Mouse (Mus musculus): ENCODE data around the gene Fbxl17. TPM values are rescaled to one million over a fixed set of nuclear protein-coding genes. Genes with fewer than 3 reads are reported as not detected.

Gene Fbxl17
- polyA plus RNA-seq, 1 experiment: 7.3 TPM

- H3K36me3 ChIP-seq (ENCODE audit: control insufficient read depth, insufficient read depth, low read length): no peaks in the 10 kb centered on the region
- no peak overlapping the region for H3K27ac ChIP-seq (ENCODE audit: control insufficient read depth, insufficient read depth, low read length)
- 92% methylated on average over 4 of the region's 4 CpGs for WGBS
- TF ChIP-seq POLR2A (IDR thresholded peaks at IDR 0.05; ENCODE audit: control insufficient read depth, extremely low read depth, insufficient read depth, low read length, poor library complexity) (no peak), CTCF (IDR thresholded peaks at IDR 0.05; ENCODE audit: borderline replicate concordance, control insufficient read depth, extremely low read depth, insufficient read depth, low read length, poor library complexity) (no peak)
- H3K27me3 ChIP-seq (ENCODE audit: control insufficient read depth, insufficient read depth, low read length): no peaks in the 10 kb centered on the region
- no peak overlapping the region for H3K4me3 ChIP-seq (ENCODE audit: control insufficient read depth, insufficient read depth, low read length)
- DNase-seq: no peak
- H3K4me1 ChIP-seq (replicated peaks; ENCODE audit: control insufficient read depth, insufficient read depth, low read length): peaks cover 19% of the 10 kb centered on the region
These were observed 93.9 kb downstream of the Fbxl17 start for GRCm38 (mm10) chr17:63405955-63406354.

GRCm38 (mm10) chr17:63405471-63405870, 94.3 kb downstream of the Fbxl17 start:
- WGBS: 15% methylated on average over 4 of the region's 4 CpGs
- TF ChIP-seq POLR2A (IDR thresholded peaks at IDR 0.05; ENCODE audit: control insufficient read depth, extremely low read depth, insufficient read depth, low read length, poor library complexity): no peak
- TF ChIP-seq CTCF (IDR thresholded peaks at IDR 0.05; ENCODE audit: borderline replicate concordance, control insufficient read depth, extremely low read depth, insufficient read depth, low read length, poor library complexity): no peak
- no peak overlapping the region for H3K27ac ChIP-seq (ENCODE audit: control insufficient read depth, insufficient read depth, low read length)
- peak; percentile 9 for DNase-seq
- H3K36me3 ChIP-seq (ENCODE audit: control insufficient read depth, insufficient read depth, low read length): no peaks in the 10 kb centered on the region
- peaks cover 19% of the 10 kb centered on the region for H3K4me1 ChIP-seq (replicated peaks; ENCODE audit: control insufficient read depth, insufficient read depth, low read length)
- H3K4me3 ChIP-seq (ENCODE audit: control insufficient read depth, insufficient read depth, low read length): no peak overlapping the region
- no peaks in the 10 kb centered on the region for H3K27me3 ChIP-seq (ENCODE audit: control insufficient read depth, insufficient read depth, low read length)

- WGBS: 46% methylated on average over 2 of the region's 2 CpGs
- no peak for DNase-seq
- no peaks in the 10 kb centered on the region for H3K36me3 ChIP-seq (ENCODE audit: control insufficient read depth, insufficient read depth, low read length)
- no peak overlapping the region for H3K27ac ChIP-seq (ENCODE audit: control insufficient read depth, insufficient read depth, low read length)
- no peaks in the 10 kb centered on the region for H3K27me3 ChIP-seq (ENCODE audit: control insufficient read depth, insufficient read depth, low read length)
- TF ChIP-seq POLR2A (IDR thresholded peaks at IDR 0.05; ENCODE audit: control insufficient read depth, extremely low read depth, insufficient read depth, low read length, poor library complexity) (no peak), CTCF (IDR thresholded peaks at IDR 0.05; ENCODE audit: borderline replicate concordance, control insufficient read depth, extremely low read depth, insufficient read depth, low read length, poor library complexity) (no peak)
- H3K4me3 ChIP-seq (ENCODE audit: control insufficient read depth, insufficient read depth, low read length): no peak overlapping the region
- peaks cover 19% of the 10 kb centered on the region for H3K4me1 ChIP-seq (replicated peaks; ENCODE audit: control insufficient read depth, insufficient read depth, low read length)
These were observed 94.8 kb downstream of the Fbxl17 start for GRCm38 (mm10) chr17:63404968-63405367.

GRCm38 (mm10) chr17:63403801-63404415, 95.9 kb downstream of the Fbxl17 start:
- Histone ChIP-seq H3K4me3 (ENCODE audit: control insufficient read depth, insufficient read depth, low read length) (no peak overlapping the region), H3K27me3 (ENCODE audit: control insufficient read depth, insufficient read depth, low read length) (no peaks in the 10 kb centered on the region), H3K4me1 (replicated peaks; ENCODE audit: control insufficient read depth, insufficient read depth, low read length) (peaks cover 19% of the 10 kb centered on the region), H3K27ac (ENCODE audit: control insufficient read depth, insufficient read depth, low read length) (no peak overlapping the region), H3K36me3 (ENCODE audit: control insufficient read depth, insufficient read depth, low read length) (no peaks in the 10 kb centered on the region)
- TF ChIP-seq POLR2A (IDR thresholded peaks at IDR 0.05; ENCODE audit: control insufficient read depth, extremely low read depth, insufficient read depth, low read length, poor library complexity): no peak
- no peak for TF ChIP-seq CTCF (IDR thresholded peaks at IDR 0.05; ENCODE audit: borderline replicate concordance, control insufficient read depth, extremely low read depth, insufficient read depth, low read length, poor library complexity)
- DNase-seq: no peak

- no peak overlapping the region for H3K27ac ChIP-seq (ENCODE audit: control insufficient read depth, insufficient read depth, low read length)
- peaks cover 19% of the 10 kb centered on the region for H3K4me1 ChIP-seq (replicated peaks; ENCODE audit: control insufficient read depth, insufficient read depth, low read length)
- no peaks in the 10 kb centered on the region for H3K27me3 ChIP-seq (ENCODE audit: control insufficient read depth, insufficient read depth, low read length)
- WGBS: 85% methylated on average over 13 of the region's 13 CpGs
- DNase-seq: peak; percentile 10
- H3K4me3 ChIP-seq (ENCODE audit: control insufficient read depth, insufficient read depth, low read length): no peak overlapping the region
- no peaks in the 10 kb centered on the region for H3K36me3 ChIP-seq (ENCODE audit: control insufficient read depth, insufficient read depth, low read length)
- no peak for TF ChIP-seq CTCF (IDR thresholded peaks at IDR 0.05; ENCODE audit: borderline replicate concordance, control insufficient read depth, extremely low read depth, insufficient read depth, low read length, poor library complexity)
These were observed 96.8 kb downstream of the Fbxl17 start for GRCm38 (mm10) chr17:63402741-63403681.

GRCm38 (mm10) chr17:63402170-63402569, 97.6 kb downstream of the Fbxl17 start:
- Histone ChIP-seq H3K27ac (ENCODE audit: control insufficient read depth, insufficient read depth, low read length) (no peak overlapping the region), H3K27me3 (ENCODE audit: control insufficient read depth, insufficient read depth, low read length) (no peaks in the 10 kb centered on the region), H3K4me1 (replicated peaks; ENCODE audit: control insufficient read depth, insufficient read depth, low read length) (peaks cover 19% of the 10 kb centered on the region), H3K4me3 (ENCODE audit: control insufficient read depth, insufficient read depth, low read length) (no peak overlapping the region), H3K36me3 (ENCODE audit: control insufficient read depth, insufficient read depth, low read length) (no peaks in the 10 kb centered on the region)
- TF ChIP-seq POLR2A (IDR thresholded peaks at IDR 0.05; ENCODE audit: control insufficient read depth, extremely low read depth, insufficient read depth, low read length, poor library complexity): no peak
- TF ChIP-seq CTCF (IDR thresholded peaks at IDR 0.05; ENCODE audit: borderline replicate concordance, control insufficient read depth, extremely low read depth, insufficient read depth, low read length, poor library complexity): no peak
- no peak for DNase-seq
- 75% methylated on average over 3 of the region's 3 CpGs for WGBS
